Mouse (Mus musculus) erythroblast, embryonic 14.5 days (primary cell): ENCODE data around the gene Kif21a.

Experiments used
- GATA1 ChIP-seq: IDR thresholded peaks from 2 replicates; pipeline ENCODE4 v1.6.1; 2012; ENCODE audit warnings: low read length, inconsistent platforms, mixed read lengths
- TAL1 ChIP-seq: IDR thresholded peaks from 3 replicates; pipeline ENCODE4 v1.6.1; 2012; ENCODE audit warnings: low read length, inconsistent platforms, mixed read lengths

DNA sequence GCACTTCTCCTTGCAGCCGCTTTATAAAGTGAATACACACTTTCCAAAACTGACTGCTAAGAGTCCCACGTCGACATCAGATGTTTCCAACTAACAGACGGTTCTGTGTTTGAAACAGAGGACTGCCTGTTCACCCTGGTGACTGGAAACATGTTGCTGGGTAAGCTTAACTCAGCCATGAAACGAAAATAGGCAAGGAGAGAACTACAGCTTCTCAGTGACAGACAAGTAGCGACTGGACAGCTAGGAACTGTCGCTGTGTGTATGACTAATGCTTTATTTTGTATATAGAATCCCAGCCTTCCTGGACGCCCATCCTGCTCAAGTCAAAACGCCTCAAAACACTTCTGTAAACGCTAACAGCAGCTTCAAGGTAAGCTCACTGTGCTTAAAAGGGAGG, 21.3 kb downstream of the Kif21a start:
- TF ChIP-seq GATA1 (no peak), TAL1 (no peak)
